Mouse (Mus musculus) layer of hippocampus, adult 9-10 months (tissue): Measurements from ENCODE around the gene Trim27.

Experiments
- DNase-seq: peaks from one replicate; pipeline ENCODE4 v3.0.0; 2022; ENCODE audit warnings: low spot score

Trim27 gene

DNA sequence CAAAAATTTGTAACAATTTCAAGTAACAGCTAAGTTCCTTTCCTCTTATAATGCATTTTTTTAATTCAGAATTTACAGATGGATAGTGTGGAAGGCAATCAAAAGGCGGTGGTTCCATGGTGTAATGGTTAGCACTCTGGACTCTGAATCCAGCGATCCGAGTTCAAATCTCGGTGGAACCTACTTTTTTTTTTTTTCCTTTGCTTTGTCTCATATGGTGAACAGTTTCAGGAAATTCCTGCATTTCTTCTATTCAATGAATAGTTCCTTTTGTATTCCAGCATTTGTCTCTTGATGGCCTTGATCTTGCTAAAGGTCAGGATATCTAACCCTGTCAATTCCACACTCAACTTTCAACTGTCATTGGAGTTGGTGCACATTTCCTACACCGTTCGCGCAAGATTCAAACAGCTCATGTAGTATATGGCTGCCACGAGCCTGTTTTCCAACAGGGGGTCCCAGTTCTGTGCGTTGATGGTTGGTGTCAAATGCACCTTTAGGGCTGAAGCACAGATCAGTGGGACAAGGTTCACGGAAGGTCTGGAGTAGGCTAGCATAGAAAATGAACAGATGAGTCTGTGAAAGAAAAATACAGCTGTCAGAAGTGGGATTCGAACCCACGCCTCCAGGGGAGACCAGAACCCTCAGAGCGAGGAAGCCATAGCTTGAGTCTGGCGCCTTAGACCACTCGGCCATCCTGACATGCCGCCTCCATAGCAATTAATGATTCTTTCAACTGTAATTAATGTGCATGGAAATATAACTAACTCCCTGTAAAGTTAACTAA is 6.8 kb upstream of the Trim27 start:
- no peak for DNase-seq

DNA sequence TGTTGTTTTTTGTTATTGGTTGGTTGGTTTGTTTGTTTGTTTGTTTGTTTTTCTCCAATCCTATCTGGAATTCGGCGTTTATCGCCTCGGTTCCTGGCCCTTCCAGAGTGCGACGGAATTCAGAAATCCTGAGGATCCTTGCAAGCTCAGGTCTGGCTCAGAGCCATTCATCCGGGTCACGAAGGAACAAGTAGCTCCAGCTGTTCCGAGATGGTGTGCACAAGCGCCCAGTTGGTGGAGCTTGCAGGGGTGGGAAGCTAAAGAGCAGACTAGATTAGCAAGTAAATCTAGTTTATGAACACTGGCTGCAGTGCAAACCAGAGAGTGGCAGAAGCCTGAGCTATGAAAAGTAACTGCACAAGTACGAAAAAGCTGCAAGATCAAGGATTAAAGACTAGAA is 6.2 kb upstream of the Trim27 start:
- no peak for DNase-seq

DNA sequence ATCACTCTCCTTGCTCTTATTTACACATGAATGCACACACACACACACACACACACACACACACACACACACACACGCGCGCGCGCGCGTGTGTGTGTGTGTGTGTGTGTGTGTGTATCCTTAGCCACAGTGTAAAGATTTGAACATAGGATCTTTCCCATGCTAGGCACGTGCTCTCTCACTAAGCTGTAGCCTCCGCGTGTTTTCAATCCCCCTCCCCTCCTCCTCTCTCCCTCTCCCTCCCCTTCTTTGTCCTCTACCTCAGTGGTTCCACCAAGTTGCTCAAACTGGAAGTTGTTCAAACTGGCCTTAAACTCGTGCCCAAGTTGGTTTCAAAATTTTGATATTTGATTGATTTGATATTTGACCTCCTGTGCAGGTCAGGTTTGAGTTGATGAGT is 2.5 kb upstream of the Trim27 start:
- DNase-seq: no peak

DNA sequence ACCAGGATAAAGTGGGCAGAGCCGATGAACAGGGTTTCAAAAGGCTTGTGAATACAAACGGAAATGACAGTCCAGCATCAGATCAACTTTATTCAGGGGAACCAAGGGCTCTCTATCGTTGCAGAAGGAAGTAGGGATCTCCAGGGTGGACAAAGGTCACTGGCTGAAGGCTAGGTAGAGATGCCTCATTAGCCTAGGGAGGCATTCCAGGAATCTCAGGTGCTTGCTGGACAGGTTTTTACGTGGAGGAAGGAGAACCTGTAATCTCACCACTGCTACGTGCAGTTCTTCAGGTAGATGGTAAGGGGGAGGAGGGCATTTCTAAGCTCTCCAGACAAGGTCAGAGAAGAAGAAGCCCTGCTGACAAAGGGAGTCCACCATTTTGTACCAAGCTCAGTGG is 1.6 kb upstream of the Trim27 start:
- DNase-seq: no peak

DNA sequence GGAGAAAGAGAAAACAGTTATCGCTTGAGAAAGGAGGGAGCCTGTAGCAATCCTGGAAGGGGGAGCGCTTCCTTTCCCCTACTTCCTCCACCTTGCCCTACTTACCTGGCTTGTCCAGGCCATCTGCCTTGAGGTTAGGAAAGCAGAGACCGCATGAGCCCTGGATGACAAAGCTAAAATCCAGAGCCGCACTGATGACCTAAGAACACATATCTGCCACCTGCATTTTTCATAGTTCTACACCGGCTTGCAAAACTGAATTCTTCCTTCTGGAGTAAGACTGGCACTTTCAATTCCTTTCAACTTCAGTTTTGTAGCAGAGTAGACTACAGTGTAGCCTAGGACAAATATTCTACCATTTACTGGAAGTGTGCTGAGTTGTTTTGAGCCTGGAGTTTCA is 881 bp upstream of the Trim27 start:
- no peak for DNase-seq

DNA sequence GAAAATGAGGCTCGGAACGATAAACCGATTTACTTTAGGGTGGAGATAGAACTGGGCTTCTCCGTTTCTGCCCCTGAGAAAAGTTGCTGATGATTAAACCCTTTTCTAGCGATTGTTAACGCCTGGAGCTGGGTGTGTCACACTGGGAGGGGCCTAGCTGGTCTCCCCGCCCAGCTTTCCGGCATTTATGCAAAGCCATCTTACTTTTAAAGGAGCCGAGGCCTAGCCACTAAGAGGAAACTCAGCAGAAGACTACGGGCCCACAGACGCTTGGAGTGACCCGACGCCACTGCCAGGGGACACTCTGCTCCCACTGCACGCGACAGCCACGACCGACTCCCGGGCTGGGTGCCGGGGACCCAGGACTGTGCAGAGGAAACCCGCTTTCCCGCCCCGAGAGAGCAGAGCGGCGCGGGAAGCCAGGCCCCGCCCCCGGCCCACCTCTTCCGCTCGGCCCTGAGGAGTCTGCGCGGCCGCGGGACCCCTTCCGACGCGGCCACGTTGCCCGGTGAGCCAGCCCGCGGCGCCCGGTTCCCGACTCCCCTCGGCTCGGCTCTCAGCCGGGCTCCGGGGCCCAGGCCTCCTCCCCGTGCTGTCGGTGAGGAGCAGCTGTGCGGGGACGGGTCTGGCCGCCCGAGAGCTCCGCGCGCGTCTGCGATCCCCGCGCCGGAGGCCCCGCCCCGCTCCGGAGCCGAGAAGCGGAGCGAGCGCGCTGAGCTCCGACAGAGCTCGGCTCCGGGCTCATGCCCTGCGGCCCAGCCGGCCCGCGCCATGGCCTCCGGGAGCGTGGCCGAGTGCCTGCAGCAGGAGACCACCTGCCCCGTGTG is 692 bp downstream of the Trim27 start:
- no peak for DNase-seq

DNA sequence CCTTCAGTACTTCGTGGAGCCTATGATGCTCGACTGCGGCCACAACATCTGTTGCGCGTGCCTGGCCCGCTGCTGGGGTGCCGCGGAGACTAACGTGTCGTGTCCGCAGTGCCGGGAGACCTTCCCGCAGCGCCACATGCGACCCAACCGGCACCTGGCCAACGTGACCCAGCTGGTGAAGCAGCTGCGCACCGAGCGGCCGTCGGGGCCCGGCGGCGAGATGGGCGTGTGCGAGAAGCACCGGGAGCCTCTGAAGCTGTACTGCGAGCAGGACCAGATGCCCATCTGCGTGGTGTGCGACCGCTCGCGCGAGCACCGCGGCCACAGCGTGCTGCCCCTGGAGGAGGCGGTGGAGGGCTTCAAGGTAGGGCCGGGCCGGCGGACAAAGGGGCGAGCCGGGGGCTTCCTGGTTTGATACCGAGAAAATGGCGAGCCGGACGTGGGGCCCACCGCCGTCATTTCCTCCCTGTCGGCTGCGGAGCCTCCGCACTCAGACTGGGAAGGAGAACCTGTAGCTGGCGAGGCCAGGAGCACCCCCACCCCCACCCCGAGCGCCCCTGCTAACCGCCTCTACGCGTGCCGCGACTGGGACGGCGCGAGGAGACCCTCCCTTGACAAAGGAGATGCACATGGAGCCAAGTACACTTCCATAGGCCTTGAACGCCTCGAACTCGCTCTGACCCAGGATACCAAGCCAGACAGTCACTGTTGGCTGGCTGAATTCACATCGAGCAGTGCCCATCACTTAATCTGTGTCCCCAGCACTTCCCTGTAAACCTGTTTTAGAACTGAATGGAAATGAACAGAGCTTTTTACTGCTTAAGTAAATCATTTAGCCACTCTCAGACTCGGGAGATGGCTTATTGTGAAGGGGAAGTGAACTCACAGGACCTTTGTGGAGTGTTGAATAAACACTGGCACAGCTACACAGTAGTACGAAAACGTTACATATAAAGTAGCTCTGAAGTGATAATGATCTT is 1.6 kb downstream of the Trim27 start:
- DNase-seq: no peak

DNA sequence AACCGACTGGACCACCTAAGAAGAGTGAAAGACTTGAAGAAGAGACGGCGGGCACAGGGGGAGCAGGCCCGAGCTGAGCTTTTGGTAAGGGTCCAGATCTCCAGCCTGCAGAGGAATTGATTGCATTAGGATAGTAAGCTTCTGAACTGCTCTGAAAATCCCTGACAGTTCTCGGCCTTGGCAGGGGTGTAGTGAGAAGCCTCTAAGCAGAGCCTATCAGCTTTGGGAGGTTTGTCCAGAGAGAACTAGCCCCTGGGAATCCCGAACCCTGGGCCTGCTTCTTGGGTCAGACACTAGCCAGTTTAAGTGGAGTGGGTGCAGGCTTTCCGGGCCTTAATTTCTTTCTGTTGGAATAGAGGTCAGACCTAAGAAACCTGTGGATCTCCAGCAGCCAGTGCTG is 2.8 kb downstream of the Trim27 start:
- no peak for DNase-seq

DNA sequence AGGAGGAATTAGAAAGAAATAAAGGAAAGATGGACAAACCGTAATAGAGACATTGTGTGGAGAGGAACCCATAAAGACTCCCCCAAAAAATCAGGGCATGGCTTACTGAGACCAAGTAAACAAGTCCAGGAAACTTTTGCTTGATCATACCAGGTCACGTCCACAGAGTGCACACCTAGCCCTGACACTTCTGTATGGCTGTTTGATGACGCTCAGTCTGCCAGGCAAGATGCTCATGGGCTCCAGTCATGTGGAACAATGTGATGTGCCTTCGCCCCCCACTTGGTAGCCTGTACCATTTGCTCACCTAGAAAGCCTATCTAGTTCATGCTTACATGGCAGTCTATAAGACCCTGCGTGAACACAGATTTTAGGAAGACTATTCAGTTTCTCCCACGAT is 3.8 kb downstream of the Trim27 start:
- no peak for DNase-seq

DNA sequence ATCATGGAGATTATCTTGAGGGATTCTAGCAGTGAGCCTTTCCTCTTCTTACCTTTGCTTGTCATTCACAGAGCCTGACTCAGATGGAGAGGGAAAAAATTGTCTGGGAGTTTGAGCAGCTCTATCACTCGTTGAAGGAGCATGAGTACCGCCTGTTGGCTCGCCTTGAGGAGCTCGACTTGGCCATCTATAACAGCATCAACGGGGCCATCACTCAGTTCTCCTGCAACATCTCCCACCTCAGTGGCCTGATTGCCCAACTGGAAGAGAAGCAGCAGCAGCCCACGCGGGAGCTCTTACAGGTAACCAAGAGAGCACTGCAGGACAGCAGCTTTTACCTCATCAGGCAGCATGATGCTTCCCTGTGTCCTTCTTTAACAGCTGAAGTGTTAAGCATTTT is 4.4 kb downstream of the Trim27 start:
- DNase-seq: no peak

DNA sequence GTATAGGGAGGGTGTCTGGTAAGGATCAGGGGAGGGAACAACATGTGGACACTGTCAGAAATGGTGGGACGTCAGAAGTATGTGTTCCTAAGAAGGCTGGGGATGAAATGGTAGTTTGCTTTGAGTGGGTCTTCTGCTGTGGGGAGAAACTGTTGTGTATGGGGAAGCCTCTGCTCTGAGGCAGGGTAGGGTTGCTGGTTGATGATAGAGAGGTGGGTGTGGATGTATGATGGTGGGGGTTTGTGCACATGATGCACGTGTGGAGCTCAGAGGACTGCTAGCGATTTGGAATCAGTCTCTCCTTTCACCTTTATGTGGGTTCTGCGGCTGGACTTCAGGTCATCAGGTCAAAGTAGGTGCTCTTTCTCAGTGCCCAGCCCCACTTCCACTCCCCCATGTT is 6.3 kb downstream of the Trim27 start:
- no peak for DNase-seq

DNA sequence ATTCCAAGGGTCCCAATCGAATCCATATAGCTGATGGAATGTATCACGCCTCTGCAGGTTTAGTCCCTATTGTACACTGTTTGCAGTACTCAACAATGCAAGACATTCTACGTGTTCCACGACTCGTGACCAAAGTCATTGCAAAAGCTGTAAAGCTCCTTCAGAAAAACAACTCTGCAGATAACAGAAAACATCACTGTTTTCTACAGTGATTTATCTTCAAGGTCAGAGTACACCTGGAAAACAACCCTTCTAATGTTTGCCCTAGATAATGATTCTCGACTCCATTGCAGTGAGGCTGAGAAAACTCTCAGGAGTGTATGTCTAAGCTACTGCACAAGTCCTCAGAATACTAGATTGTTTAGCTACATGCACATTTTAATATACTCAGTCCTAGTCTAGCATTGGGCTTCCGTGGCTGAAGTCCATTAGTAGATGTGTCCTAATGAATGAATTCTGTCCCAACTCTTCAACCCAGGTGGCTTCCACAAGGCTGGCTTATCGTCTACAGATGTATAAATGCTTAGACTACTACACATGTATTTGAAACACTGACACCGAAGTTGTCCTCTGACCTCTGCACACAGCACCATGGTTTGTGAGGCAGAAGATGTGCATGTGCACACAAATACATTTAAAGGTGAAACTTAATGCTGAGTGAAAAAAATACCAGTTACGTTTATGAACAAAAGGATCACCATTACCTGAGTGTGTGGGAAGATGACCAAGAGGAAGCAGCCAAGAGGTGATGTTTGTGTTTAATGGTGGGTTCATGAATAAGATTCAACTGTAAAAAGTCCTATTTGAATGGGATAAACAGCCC is 16.4 kb downstream of the Trim27 start:
- no peak for DNase-seq

DNA sequence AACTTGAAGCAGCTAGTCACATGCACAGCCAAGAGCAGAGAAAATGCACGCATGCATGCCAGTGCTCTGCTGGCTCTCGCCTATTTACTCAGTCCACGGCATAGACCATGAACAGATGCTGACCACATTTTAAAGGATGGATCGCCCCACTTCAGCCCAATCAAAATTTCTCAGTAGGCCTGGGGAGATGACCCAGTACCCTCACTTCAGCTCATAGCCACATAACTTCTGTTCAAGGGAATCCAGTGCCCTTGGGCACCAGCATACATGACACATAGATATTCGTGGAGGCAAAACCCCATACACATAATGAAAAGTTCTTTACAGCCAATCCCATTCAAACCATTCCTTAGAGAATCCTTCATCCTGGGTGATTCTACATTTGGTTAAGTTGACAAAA is 18.5 kb downstream of the Trim27 start:
- DNase-seq: no peak

DNA sequence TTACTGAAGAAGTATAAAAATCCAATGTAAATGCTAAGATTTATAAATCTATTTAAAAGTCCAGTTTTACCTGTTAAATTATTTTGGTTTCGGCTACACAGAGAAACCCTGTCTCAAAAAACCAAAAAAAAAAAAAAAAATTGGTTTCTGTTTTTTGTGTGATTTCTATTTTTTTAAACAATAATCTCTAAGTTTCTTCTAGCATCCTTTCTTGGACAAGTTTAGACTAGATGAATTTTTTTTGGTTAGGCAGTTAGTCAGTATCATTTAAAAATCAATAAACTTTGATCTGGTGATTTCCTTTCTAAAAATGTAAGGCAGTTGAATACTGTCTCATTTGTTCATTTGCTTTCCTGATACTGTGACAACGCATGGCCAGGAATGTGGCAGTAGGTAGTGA is 19.1 kb downstream of the Trim27 start:
- DNase-seq: no peak

DNA sequence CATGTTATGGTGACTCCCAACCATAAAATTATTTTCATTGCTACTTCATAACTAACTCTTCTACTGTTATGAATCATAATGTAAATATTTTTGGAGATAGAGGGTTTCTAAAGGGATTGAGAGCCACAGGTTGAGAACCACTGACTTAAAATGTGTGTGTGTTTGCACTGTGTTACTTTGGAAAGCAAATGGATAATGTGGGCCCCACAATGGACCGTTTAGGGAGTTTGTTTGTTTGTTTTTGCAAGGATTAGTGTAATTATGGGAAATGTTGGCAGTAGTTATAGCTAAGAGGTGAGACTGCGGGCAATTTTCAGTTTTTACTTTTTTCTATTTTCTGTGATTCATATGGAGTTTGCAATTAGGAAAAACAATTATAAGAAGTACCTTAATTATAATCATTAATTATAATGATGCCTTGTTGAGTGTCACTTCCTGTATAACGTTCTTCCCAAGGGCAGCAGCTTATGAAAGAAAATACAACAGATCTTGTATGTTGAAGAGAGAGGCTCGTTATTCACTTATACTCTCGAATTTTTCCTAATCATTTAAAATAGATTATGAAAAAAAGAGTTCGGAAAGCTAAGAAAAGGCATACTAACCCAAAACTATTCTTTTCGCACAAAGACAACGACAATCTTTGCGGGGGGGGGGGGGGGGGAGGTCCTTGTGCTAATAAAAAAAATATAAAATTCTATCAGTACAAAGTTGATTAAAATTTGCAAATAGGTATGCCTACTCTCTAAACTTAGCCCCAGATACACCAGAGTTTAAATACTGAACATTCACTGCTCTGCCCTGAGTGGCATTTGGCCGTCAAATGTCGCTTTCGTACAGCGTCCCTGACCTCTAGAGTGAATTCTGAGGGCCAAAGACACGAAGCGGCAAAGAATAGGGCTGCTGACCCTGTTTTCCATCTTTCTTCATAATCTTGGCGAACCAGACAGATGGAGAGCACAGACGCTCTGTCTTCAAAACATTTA is 20.1 kb downstream of the Trim27 start:
- DNase-seq: no peak

DNA sequence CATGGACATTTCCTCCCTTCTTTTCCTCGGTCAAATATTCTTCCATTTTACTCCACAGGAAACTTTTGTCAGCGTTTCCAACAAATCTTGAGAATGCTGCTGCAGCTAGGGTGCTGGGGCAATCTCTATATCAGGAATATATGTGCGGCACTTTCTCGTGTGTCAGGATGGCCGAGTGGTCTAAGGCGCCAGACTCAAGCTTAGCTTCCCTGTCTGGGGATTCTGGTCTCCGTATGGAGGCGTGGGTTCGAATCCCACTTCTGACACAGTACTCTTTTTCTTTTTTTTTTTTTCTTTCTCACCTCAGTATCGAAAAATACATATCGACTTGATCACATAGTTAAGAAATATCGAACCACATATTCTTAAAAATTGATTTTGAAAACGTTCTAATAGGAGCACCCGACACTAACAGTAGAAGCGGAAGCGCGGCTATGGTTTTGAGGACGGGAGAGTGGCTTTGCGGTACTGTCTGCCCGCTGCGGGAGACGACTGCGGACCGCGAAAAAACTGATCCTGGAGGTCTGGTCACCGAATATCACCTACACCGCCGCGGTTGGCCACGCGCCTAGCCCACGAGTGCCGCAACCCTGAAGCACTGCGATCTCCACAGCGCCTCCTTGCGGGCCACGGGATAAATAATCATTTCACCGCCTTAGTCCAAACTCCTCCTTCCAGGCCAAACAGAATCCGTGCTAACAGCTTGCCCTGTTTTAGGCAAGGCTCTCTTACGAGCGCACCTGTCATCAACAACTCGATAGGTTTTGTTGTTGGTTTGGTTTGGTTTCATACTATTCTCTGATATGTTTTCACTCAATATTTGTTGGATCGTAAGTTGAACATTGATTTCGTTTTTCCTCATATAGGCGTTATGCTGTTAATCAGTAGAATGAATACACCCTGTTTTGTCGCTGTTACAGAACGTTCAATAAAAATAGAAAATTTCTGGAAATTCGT is 21.1 kb downstream of the Trim27 start:
- DNase-seq: peak; percentile 96

DNA sequence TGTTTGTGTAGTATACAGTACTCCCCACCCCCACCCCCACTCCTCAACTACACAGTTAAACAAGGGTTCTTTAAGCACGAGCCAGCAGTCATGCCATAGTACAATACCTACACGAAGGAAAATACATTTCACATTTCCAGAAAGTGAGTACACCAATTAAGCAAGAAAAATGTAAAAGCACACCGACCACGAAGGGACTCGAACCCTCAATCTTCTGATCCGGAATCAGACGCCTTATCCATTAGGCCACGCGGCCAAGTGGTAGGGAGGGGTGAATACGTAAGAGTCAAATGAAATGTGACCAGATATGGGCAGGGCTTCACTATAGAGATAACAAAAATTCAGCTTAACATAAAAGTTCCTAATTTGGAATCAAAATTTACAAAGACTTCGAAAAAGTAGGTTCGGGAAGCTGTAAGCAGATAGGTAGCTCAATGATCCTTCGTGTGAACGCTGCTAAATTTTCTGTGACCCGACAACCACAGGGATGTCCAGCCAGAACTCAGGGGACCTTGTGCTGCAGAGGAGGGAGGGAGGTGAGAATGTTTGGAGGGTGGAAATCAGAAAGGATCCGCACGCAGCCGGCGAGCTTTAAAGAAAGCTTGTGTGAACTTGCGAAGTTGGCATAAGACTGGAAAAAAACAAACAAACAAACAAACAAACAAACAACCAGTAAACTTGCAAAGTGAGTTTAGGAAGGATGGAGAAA is 36.2 kb downstream of the Trim27 start:
- DNase-seq: peak; percentile 73

DNA sequence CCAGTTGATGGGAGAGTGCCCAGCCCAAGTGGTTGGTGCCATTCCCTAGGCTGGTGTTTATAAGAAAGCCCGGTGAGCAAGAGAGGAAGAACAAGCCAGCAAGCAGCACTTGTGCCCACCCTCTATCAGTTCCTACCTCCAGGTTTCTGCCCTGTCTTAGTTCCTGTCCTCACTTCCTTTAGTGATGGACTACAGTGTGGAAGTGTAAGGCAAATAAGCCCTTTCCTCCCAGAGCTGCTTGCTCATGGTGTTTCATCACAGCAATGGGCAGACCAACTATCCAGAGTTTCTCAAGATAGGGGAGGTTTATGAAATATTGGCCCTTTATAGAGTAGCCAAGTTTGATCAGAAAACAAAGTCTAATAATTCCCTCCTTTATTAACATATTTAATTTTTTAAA is 37.5 kb downstream of the Trim27 start:
- DNase-seq: no peak
